Mouse (Mus musculus): Measurements from ENCODE around the gene Numa1. TPM values are rescaled to one million over a fixed set of nuclear protein-coding genes. Genes with fewer than 3 reads are reported as not detected.
"Not testable (repeated sequence)": the region's sequence is repeated elsewhere in the genome, so short reads cannot be mapped to it uniquely, and the experiment has no call there.

The Numa1 gene
- polyA plus RNA-seq, 1 experiment from 2014 or later, result 73.5 TPM

GRCm38 (mm10) chr7:101939758-101940157 is 5.8 kb downstream of the Numa1 start:
- H3K9ac ChIP-seq, result no peak overlapping the region
- 0 out of 2 replicates have a peak, but pooled peaks cover 8% of the 10 kb centered on the region for H3K36me3 ChIP-seq
- no peak for ATAC-seq (replicated peaks; ENCODE audit: low FRiP score)
- H3K4me3 ChIP-seq (replicated peaks), result no peak overlapping the region
- H3K27me3 ChIP-seq, result no peaks in the 10 kb centered on the region
- 85% methylated on average over 4 of the region's 4 CpGs for WGBS
- no peak overlapping the region for H3K27ac ChIP-seq
- H3K4me2 ChIP-seq, result no peak overlapping the region
- H3K9me3 ChIP-seq (replicated peaks), result no peaks in the 10 kb centered on the region
- peaks cover 15% of the 10 kb centered on the region for H3K4me1 ChIP-seq

- H3K4me1 ChIP-seq; H3K9me3 ChIP-seq (replicated peaks); H3K4me3 ChIP-seq (replicated peaks); H3K27me3 ChIP-seq; H3K36me3 ChIP-seq; H3K27ac ChIP-seq; H3K4me2 ChIP-seq; H3K9ac ChIP-seq; ATAC-seq (replicated peaks; ENCODE audit: low FRiP score): not testable (repeated sequence)
- WGBS, result 91% methylated on average over 5 of the region's 5 CpGs
These were observed 15.1 kb downstream of the Numa1 start for GRCm38 (mm10) chr7:101949008-101949407.

GRCm38 (mm10) chr7:101951648-101952047 is 17.7 kb downstream of the Numa1 start:
- Histone ChIP-seq H3K9me3 (replicated peaks) (no peaks in the 10 kb centered on the region), H3K4me2 (no peak overlapping the region), H3K27me3 (no peaks in the 10 kb centered on the region), H3K27ac (0 out of 2 replicates have a peak overlapping the region, but pooled peaks have one; percentile 15), H3K4me1 (peaks cover 4% of the 10 kb centered on the region; the same call in 1 of the 2 replicates), H3K4me3 (replicated peaks) (no peak overlapping the region), H3K9ac (no peak overlapping the region), H3K36me3 (no peaks in the 10 kb centered on the region; the same call in 1 of the 2 replicates)
- no peak for ATAC-seq (replicated peaks; ENCODE audit: low FRiP score)
- 79% methylated on average over 1 of the region's 1 CpGs for WGBS

DNA sequence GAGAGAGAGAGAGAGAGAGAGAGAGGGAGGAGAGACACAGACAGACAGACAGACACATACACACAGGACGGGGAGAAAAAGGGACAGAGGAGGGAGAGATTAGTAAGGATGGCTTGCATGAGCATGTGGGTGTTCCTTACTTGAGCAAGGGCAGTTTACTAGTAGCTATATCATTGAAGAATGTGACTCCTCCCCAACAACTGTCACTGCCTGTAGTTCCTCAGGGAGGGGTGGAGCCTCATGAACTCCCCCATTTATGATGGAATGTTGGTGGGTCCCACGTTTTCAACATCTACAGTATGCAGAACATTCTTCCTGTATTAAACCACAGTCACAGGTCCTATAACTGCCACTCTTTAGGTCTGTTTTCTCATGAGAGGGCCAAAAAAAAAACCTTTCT is 18.2 kb downstream of the Numa1 start:
- no peak overlapping the region for H3K27ac ChIP-seq

GRCm38 (mm10) chr7:101954163-101954562 is 20.3 kb downstream of the Numa1 start:
- Histone ChIP-seq H3K9me3 (replicated peaks) (no peaks in the 10 kb centered on the region), H3K27me3 (no peaks in the 10 kb centered on the region), H3K4me2 (no peak overlapping the region), H3K4me1 (peaks cover 4% of the 10 kb centered on the region; the same call in 1 of the 2 replicates), H3K36me3 (no peaks in the 10 kb centered on the region; the same call in 1 of the 2 replicates), H3K27ac (no peak overlapping the region), H3K4me3 (replicated peaks) (no peak overlapping the region), H3K9ac (no peak overlapping the region)
- no peak for ATAC-seq (replicated peaks; ENCODE audit: low FRiP score)
- WGBS, result 92% methylated on average over 2 of the region's 2 CpGs

More for the DNA sequence above, 18.2 kb downstream of the Numa1 start:
- Histone ChIP-seq H3K9me3 (replicated peaks) (no peaks in the 10 kb centered on the region), H3K4me2 (no peak overlapping the region), H3K9ac (no peak overlapping the region), H3K4me1 (peaks cover 4% of the 10 kb centered on the region; the same call in 1 of the 2 replicates), H3K36me3 (no peaks in the 10 kb centered on the region; the same call in 1 of the 2 replicates), H3K4me3 (replicated peaks) (no peak overlapping the region), H3K27me3 (no peaks in the 10 kb centered on the region)
- WGBS, result 54% methylated on average over 2 of the region's 2 CpGs
- no peak for ATAC-seq (replicated peaks; ENCODE audit: low FRiP score)

DNA sequence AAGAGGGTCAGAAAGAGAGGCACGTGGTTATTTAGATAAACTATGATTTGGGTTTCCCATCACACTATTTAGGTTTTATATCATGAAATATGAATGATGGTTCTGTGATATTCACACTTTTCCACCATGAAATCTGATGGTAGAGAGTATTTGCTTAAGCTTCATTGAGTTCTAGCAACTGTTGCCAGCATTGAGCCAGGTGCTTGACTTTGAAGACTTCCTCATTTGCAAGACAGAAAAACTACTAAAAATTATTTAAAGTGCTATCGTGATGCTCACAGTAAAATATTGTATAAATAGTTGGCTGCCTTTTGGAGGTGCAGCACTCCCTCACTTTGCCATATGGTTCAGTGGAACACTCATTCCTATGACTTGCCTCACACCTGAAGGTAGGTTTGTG is 21.4 kb downstream of the Numa1 start:
- ATAC-seq (replicated peaks; ENCODE audit: low FRiP score), result no peak
- H3K4me3 ChIP-seq (replicated peaks), result no peak overlapping the region
- H3K27me3 ChIP-seq, result no peaks in the 10 kb centered on the region
- 86% methylated on average over 2 of the region's 2 CpGs for WGBS
- H3K4me2 ChIP-seq, result no peak overlapping the region
- no peak overlapping the region for H3K9ac ChIP-seq
- peaks cover 4% of the 10 kb centered on the region; the same call in 1 of the 2 replicates for H3K4me1 ChIP-seq
- H3K27ac ChIP-seq, result no peak overlapping the region
- H3K9me3 ChIP-seq (replicated peaks), result no peaks in the 10 kb centered on the region
- H3K36me3 ChIP-seq, result no peaks in the 10 kb centered on the region; the same call in 1 of the 2 replicates

GRCm38 (mm10) chr7:101955862-101956261 is 22.0 kb downstream of the Numa1 start:
- no peak for ATAC-seq (replicated peaks; ENCODE audit: low FRiP score)
- Histone ChIP-seq H3K4me1 (peaks cover 4% of the 10 kb centered on the region; the same call in 1 of the 2 replicates), H3K4me2 (no peak overlapping the region), H3K27ac (no peak overlapping the region), H3K9me3 (replicated peaks) (no peaks in the 10 kb centered on the region), H3K36me3 (no peaks in the 10 kb centered on the region; the same call in 1 of the 2 replicates), H3K27me3 (no peaks in the 10 kb centered on the region), H3K9ac (no peak overlapping the region), H3K4me3 (replicated peaks) (no peak overlapping the region)
- 77% methylated on average over 4 of the region's 4 CpGs for WGBS

- no peak for ATAC-seq (replicated peaks; ENCODE audit: low FRiP score)
- Histone ChIP-seq H3K9ac (no peak overlapping the region), H3K27me3 (no peaks in the 10 kb centered on the region), H3K4me3 (replicated peaks) (no peak overlapping the region), H3K27ac (no peak overlapping the region), H3K36me3 (no peaks in the 10 kb centered on the region; the same call in 1 of the 2 replicates), H3K4me2 (no peak overlapping the region), H3K4me1 (peaks cover 4% of the 10 kb centered on the region; the same call in 1 of the 2 replicates), H3K9me3 (replicated peaks) (no peaks in the 10 kb centered on the region)
- WGBS, result 95% methylated on average over 1 of the region's 1 CpGs
These were observed 22.6 kb downstream of the Numa1 start for GRCm38 (mm10) chr7:101956481-101956880.

GRCm38 (mm10) chr7:101956911-101957310 is 23.0 kb downstream of the Numa1 start:
- H3K4me2 ChIP-seq, result no peak overlapping the region
- WGBS, result 90% methylated on average over 5 of the region's 5 CpGs
- H3K4me3 ChIP-seq (replicated peaks), result no peak overlapping the region
- H3K4me1 ChIP-seq, result 0 out of 2 replicates have a peak, but pooled peaks cover 4% of the 10 kb centered on the region
- no peaks in the 10 kb centered on the region; the same call in 1 of the 2 replicates for H3K36me3 ChIP-seq
- no peaks in the 10 kb centered on the region for H3K27me3 ChIP-seq
- ATAC-seq (replicated peaks; ENCODE audit: low FRiP score), result no peak
- H3K27ac ChIP-seq, result no peak overlapping the region
- no peaks in the 10 kb centered on the region for H3K9me3 ChIP-seq (replicated peaks)
- no peak overlapping the region for H3K9ac ChIP-seq

- Histone ChIP-seq H3K4me2 (no peak overlapping the region), H3K9ac (no peak overlapping the region), H3K9me3 (replicated peaks) (no peaks in the 10 kb centered on the region), H3K4me3 (replicated peaks) (no peak overlapping the region), H3K27me3 (no peaks in the 10 kb centered on the region), H3K4me1 (peaks cover 8% of the 10 kb centered on the region; the same call in 1 of the 2 replicates), H3K36me3 (no peaks in the 10 kb centered on the region), H3K27ac (no peak overlapping the region)
- WGBS, result 96% methylated on average over 2 of the region's 2 CpGs
- ATAC-seq (replicated peaks; ENCODE audit: low FRiP score), result no peak
These were observed 28.9 kb downstream of the Numa1 start for GRCm38 (mm10) chr7:101962829-101963228.

GRCm38 (mm10) chr7:101963621-101964020 is 29.7 kb downstream of the Numa1 start:
- no peak for ATAC-seq (replicated peaks; ENCODE audit: low FRiP score)
- no peak overlapping the region for H3K4me2 ChIP-seq
- peaks cover 13% of the 10 kb centered on the region for H3K4me1 ChIP-seq
- H3K27me3 ChIP-seq, result no peaks in the 10 kb centered on the region
- H3K9ac ChIP-seq, result no peak overlapping the region
- no peak overlapping the region for H3K4me3 ChIP-seq (replicated peaks)
- H3K36me3 ChIP-seq, result no peaks in the 10 kb centered on the region
- no peak overlapping the region for H3K27ac ChIP-seq
- no peaks in the 10 kb centered on the region for H3K9me3 ChIP-seq (replicated peaks)
- WGBS, result 92% methylated on average over 2 of the region's 2 CpGs

DNA sequence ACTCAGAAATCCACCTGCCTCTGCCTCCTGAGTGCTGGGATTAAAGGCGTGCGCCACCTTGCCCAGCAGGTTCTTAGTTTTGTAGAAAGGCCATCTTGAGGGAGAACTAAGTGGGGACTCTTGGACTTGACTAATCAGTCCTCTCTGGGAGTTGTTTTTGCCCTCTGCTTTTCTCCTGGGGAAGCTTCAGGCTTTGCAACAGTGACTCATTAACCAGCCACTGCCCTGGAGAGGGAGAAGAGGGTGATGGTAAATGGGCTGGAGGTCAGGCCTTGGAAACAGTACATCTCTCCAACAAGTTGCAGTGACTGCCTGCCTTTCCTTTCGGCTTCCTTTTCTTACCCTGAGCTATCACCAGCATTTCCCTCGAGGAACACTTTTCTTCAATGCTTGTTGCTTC is 30.6 kb downstream of the Numa1 start:
- 0 out of 2 replicates have a peak, but pooled peaks have one; percentile 14 for ATAC-seq (replicated peaks; ENCODE audit: low FRiP score)
- H3K27me3 ChIP-seq, result no peaks in the 10 kb centered on the region
- no peaks in the 10 kb centered on the region for H3K9me3 ChIP-seq (replicated peaks)
- H3K27ac ChIP-seq, result peak overlapping the region; percentile 7; the same call in 1 of the 2 replicates
- 85% methylated on average over 4 of the region's 4 CpGs for WGBS
- H3K4me2 ChIP-seq, result no peak overlapping the region
- no peak overlapping the region for H3K9ac ChIP-seq
- H3K4me1 ChIP-seq, result peaks cover 22% of the 10 kb centered on the region
- H3K36me3 ChIP-seq, result no peaks in the 10 kb centered on the region
- no peak overlapping the region for H3K4me3 ChIP-seq (replicated peaks)

DNA sequence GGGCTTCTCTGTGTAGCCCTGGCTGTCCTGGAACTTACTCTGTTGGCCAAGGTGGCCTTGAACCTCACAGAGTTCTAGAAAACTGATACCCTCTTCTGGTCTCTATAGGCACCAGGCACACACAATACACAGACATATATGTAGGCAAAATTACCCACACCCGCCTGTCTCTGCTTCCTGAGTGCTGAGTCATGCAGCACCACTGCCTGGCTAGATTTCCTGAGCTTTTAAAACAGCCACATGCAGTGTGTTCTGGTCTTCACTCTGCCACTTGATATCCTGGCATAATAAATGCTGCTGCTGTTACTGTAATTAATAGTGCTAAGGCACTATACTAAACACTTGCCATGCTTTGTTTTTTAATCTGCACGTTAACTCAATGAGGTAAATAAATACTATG is 31.7 kb downstream of the Numa1 start:
- H3K27ac ChIP-seq, result no peak overlapping the region
- no peak overlapping the region for H3K4me2 ChIP-seq
- WGBS, result 43% methylated on average over 2 of the region's 2 CpGs
- no peak overlapping the region for H3K4me3 ChIP-seq (replicated peaks)
- no peaks in the 10 kb centered on the region for H3K27me3 ChIP-seq
- H3K4me1 ChIP-seq, result peaks cover 23% of the 10 kb centered on the region
- ATAC-seq (replicated peaks; ENCODE audit: low FRiP score), result no peak
- no peaks in the 10 kb centered on the region for H3K9me3 ChIP-seq (replicated peaks)
- H3K36me3 ChIP-seq, result no peaks in the 10 kb centered on the region
- no peak overlapping the region for H3K9ac ChIP-seq
